In genomic region chr4:114821567-114822192, GRCm38 (mm10) we compare ENCODE assay signal across 9 mouse cellular contexts. TPM values are rescaled to one million over a fixed set of nuclear protein-coding genes. Genes with fewer than 3 reads are reported as not detected.
A peak's percentile ranks its signal among the peaks of the same experiment; 100 is the strongest.
DNase-seq lines count a peak whose midpoint lies in the region; ATAC-seq lines count a peak whose summit lies in the region.
"Had no signal": no experiment of that assay in that cellular context is flagged by ENCODE, and none has a peak within 500 bp of the region (broad histone marks: within the 10 kb centered on the region; RNA-seq: fewer than 3 reads in every experiment).

Gene Gm12830 (plus strand): TSS chr4:114821722.

- H3K4me3 ChIP-seq in embryonic facial prominence, embryonic 15.5 days (replicated peaks): peak within 1 kb of the TSS; percentile 45
- peak within 1 kb of the TSS; percentile 50 for H3K4me3 ChIP-seq in heart, embryonic 11.5 days (ENCODE audit: low read depth, low read length)
- H3K4me3 ChIP-seq in kidney, embryonic 14.5 days (ENCODE audit: low read length): peak within 1 kb of the TSS; percentile 37

- H3K9me3 ChIP-seq in embryonic facial prominence, embryonic 15.5 days (replicated peaks): no peaks in the 10 kb centered on the region
- no peaks in the 10 kb centered on the region for H3K9me3 ChIP-seq in heart, embryonic 11.5 days (replicated peaks; ENCODE audit: control insufficient read depth, low read length)
- H3K9me3 ChIP-seq in kidney, embryonic 14.5 days (ENCODE audit: control insufficient read depth, low read length): no peaks in the 10 kb centered on the region

- H3K27me3 ChIP-seq in embryonic facial prominence, embryonic 15.5 days: peaks cover 77% of the 10 kb centered on the region
- H3K27me3 ChIP-seq in heart, embryonic 11.5 days (ENCODE audit: control insufficient read depth, insufficient read depth, low read length): peaks cover 20% of the 10 kb centered on the region
- H3K27me3 ChIP-seq in kidney, embryonic 14.5 days (ENCODE audit: control insufficient read depth, insufficient read depth, low read length): peaks cover 7% of the 10 kb centered on the region; the same call in 1 of the 2 replicates

- 0 out of 2 replicates have a peak, but pooled peaks have one; percentile 21 for ATAC-seq in cerebellum, adult (ENCODE audit: insufficient number of reproducible peaks, low FRiP score, low TSS enrichment)
- peak; percentile 85 for ATAC-seq in embryonic facial prominence, embryonic 15.5 days (ENCODE audit: insufficient number of reproducible peaks, low FRiP score, low TSS enrichment, low read depth)
- peak; percentile 79 for ATAC-seq in heart, embryonic 11.5 days (replicated peaks; ENCODE audit: insufficient number of reproducible peaks, low FRiP score, low TSS enrichment)
- peak; percentile 91 for ATAC-seq in kidney, embryonic 14.5 days (ENCODE audit: low FRiP score, low TSS enrichment)

- DNase-seq in cerebellum, adult 8-10 months: no peak
- peak; percentile 48 for DNase-seq in liver
- DNase-seq in neural tube, embryonic 10.5 days (ENCODE audit: extremely low spot score, low spot score): peak; percentile 84
- peak; percentile 60 for DNase-seq in urinary bladder, postnatal 14 days (ENCODE audit: low spot score)

- H3K9ac ChIP-seq in embryonic facial prominence, embryonic 15.5 days: 0 out of 2 replicates have a peak within 1 kb of the TSS, but pooled peaks have one; percentile 9
- peak within 1 kb of the TSS; percentile 68 for H3K9ac ChIP-seq in heart, embryonic 11.5 days (ENCODE audit: low read depth, low read length)
- peak within 1 kb of the TSS; percentile 19 for H3K9ac ChIP-seq in kidney, embryonic 14.5 days (ENCODE audit: low read depth, low read length)

- H3K27ac ChIP-seq in embryonic facial prominence, embryonic 15.5 days (replicated peaks): 0 out of 2 replicates have a peak within 1 kb of the TSS, but pooled peaks have one; percentile 28
- no peak within 1 kb of the TSS for H3K27ac ChIP-seq in heart, embryonic 11.5 days (ENCODE audit: low read depth, low read length)
- H3K27ac ChIP-seq in kidney, embryonic 14.5 days (ENCODE audit: low read depth, low read length): peak within 1 kb of the TSS; percentile 52; the same call in 1 of the 2 replicates
- H3K27ac ChIP-seq: macrophage had no signal

- H3K36me3 ChIP-seq in embryonic facial prominence, embryonic 15.5 days: no peaks in the 10 kb centered on the region
- H3K36me3 ChIP-seq in heart, embryonic 11.5 days (ENCODE audit: control insufficient read depth, insufficient read depth, low read length): no peaks in the 10 kb centered on the region
- H3K36me3 ChIP-seq in kidney, embryonic 14.5 days (ENCODE audit: control insufficient read depth, insufficient read depth, low read length): no peaks in the 10 kb centered on the region

- peak within 1 kb of the TSS; percentile 67 for H3K4me2 ChIP-seq in embryonic facial prominence, embryonic 15.5 days (replicated peaks)
- H3K4me2 ChIP-seq in heart, embryonic 11.5 days: peak within 1 kb of the TSS; percentile 77
- H3K4me2 ChIP-seq in kidney, embryonic 14.5 days (replicated peaks; ENCODE audit: low read depth, low read length): peak within 1 kb of the TSS; percentile 40

- WGBS in embryonic facial prominence, embryonic 15.5 days: 2% methylated on average over 49 of the region's 51 CpGs
- under 1% methylated on average over 50 of the region's 51 CpGs for WGBS in heart, embryonic 11.5 days (ENCODE audit: insufficient replicate concordance)
- under 1% methylated on average over 50 of the region's 51 CpGs for WGBS in kidney, embryonic 14.5 days

- peaks cover 28% of the 10 kb centered on the region for H3K4me1 ChIP-seq in embryonic facial prominence, embryonic 15.5 days
- no peaks in the 10 kb centered on the region; the same call in 1 of the 2 replicates for H3K4me1 ChIP-seq in heart, embryonic 11.5 days (ENCODE audit: control insufficient read depth, insufficient read depth, low read length)
- peaks cover 27% of the 10 kb centered on the region for H3K4me1 ChIP-seq in kidney, embryonic 14.5 days (ENCODE audit: control insufficient read depth, insufficient read depth, low read length)

RNA-seq across cellular contexts. Expression of gene Gm12830, which starts in this region (rescaled TPM):
- polyA plus RNA-seq in embryonic facial prominence, embryonic 15.5 days (2015; fragmentation: Nextera tagmentation; extraction: Ambion mirVana): not detected in 2 replicates
- polyA plus RNA-seq in heart, embryonic 11.5 days (2014; fragmentation: Nextera tagmentation; extraction: Ambion mirVana): not detected in 2 replicates
- 0.15 and 0.17 TPM in 2 replicates for polyA plus RNA-seq in kidney, embryonic 14.5 days (2014; fragmentation: Nextera tagmentation; extraction: Ambion mirVana)
- polyA plus RNA-seq: macrophage had no signal

Comparison
In these comparisons a context has a peak if more than half of its experiments do, and no peak if none do; other contexts are left out.
1. Peak in ATAC-seq, H3K4me3 ChIP-seq, H3K27ac ChIP-seq, H3K9ac ChIP-seq and H3K4me2 ChIP-seq in embryonic facial prominence, embryonic 15.5 days; RNA of the gene not detected or under 1 TPM.
2. Peak in ATAC-seq, H3K4me3 ChIP-seq, H3K9ac ChIP-seq and H3K4me2 ChIP-seq in heart, embryonic 11.5 days; RNA of the gene not detected or under 1 TPM.
3. Peak in ATAC-seq, H3K4me3 ChIP-seq, H3K27ac ChIP-seq, H3K9ac ChIP-seq and H3K4me2 ChIP-seq in kidney, embryonic 14.5 days; RNA of the gene not detected or under 1 TPM.
4. ATAC-seq: peak in every context shown above with its lines; median percentile 91 in kidney, embryonic 14.5 days; 85 in embryonic facial prominence, embryonic 15.5 days; 79 in heart, embryonic 11.5 days; 21 in cerebellum, adult.
5. H3K9ac ChIP-seq: peak in every context shown above with its lines; median percentile 68 in heart, embryonic 11.5 days; 19 in kidney, embryonic 14.5 days; 9 in embryonic facial prominence, embryonic 15.5 days.